Mouse (Mus musculus): ENCODE measurements around the gene Gm11037.
"Not testable (repeated sequence)": the region's sequence is repeated elsewhere in the genome, so short reads cannot be mapped to it uniquely, and the experiment has no call there.

Gene Gm11037

GRCm38 (mm10) chr2:131132930-131133547, at the start of gene Gm11037:
Gene Gm11037 (plus strand): TSS chr2:131133497.
- DNase-seq (ENCODE audit: low read depth, low spot score) = no peak

- no peak for DNase-seq (ENCODE audit: low read depth, low spot score)
Observed at GRCm38 (mm10) chr2:131084206-131084605, 49.1 kb upstream of the Gm11037 start.

GRCm38 (mm10) chr2:131086667-131087390, 46.5 kb upstream of the Gm11037 start, which contains the start of gene Siglec1:
Gene Siglec1 (minus strand): TSS chr2:131086765.
- no peak for DNase-seq (ENCODE audit: low read depth, low spot score)

- no peak for DNase-seq (ENCODE audit: low read depth, low spot score)
Observed at GRCm38 (mm10) chr2:131088581-131088980, 44.7 kb upstream of the Gm11037 start.

- DNase-seq (ENCODE audit: low read depth, low spot score) = no peak
Observed at GRCm38 (mm10) chr2:131089634-131090033, 43.7 kb upstream of the Gm11037 start.

GRCm38 (mm10) chr2:131090852-131091251, 42.4 kb upstream of the Gm11037 start:
- no peak for DNase-seq (ENCODE audit: low read depth, low spot score)

GRCm38 (mm10) chr2:131093577-131093976, 39.7 kb upstream of the Gm11037 start:
- DNase-seq (ENCODE audit: low read depth, low spot score) = no peak

GRCm38 (mm10) chr2:131094823-131095222, 38.5 kb upstream of the Gm11037 start:
- peak; percentile 77 for DNase-seq (ENCODE audit: low read depth, low spot score)

- no peak for DNase-seq (ENCODE audit: low read depth, low spot score)
Observed at GRCm38 (mm10) chr2:131096101-131096795, 37.0 kb upstream of the Gm11037 start.

GRCm38 (mm10) chr2:131097087-131097486, 36.2 kb upstream of the Gm11037 start:
- no peak for DNase-seq (ENCODE audit: low read depth, low spot score)

- no peak for DNase-seq (ENCODE audit: low read depth, low spot score)
Observed at GRCm38 (mm10) chr2:131101530-131101929, 31.8 kb upstream of the Gm11037 start.

GRCm38 (mm10) chr2:131104021-131104420, 29.3 kb upstream of the Gm11037 start:
- DNase-seq (ENCODE audit: low read depth, low spot score) = no peak

- DNase-seq (ENCODE audit: low read depth, low spot score) = not testable (repeated sequence)
Observed at GRCm38 (mm10) chr2:131105061-131105460, 28.2 kb upstream of the Gm11037 start.

GRCm38 (mm10) chr2:131105989-131106388, 27.3 kb upstream of the Gm11037 start:
- DNase-seq (ENCODE audit: low read depth, low spot score) = no peak

GRCm38 (mm10) chr2:131118968-131119574, 14.2 kb upstream of the Gm11037 start:
- no peak for DNase-seq (ENCODE audit: low read depth, low spot score)

GRCm38 (mm10) chr2:131124166-131124565, 9.1 kb upstream of the Gm11037 start:
- no peak for DNase-seq (ENCODE audit: low read depth, low spot score)

- no peak for DNase-seq (ENCODE audit: low read depth, low spot score)
Observed at GRCm38 (mm10) chr2:131125157-131125963, 7.9 kb upstream of the Gm11037 start.

GRCm38 (mm10) chr2:131125964-131126815, 7.1 kb upstream of the Gm11037 start:
- no peak for DNase-seq (ENCODE audit: low read depth, low spot score)

GRCm38 (mm10) chr2:131127161-131127730, 6.1 kb upstream of the Gm11037 start, which contains the start of gene Hspa12b:
Gene Hspa12b (plus strand): TSS chr2:131127280.
- DNase-seq (ENCODE audit: low read depth, low spot score) = no peak

GRCm38 (mm10) chr2:131128211-131128610, 5.1 kb upstream of the Gm11037 start:
- no peak for DNase-seq (ENCODE audit: low read depth, low spot score)
